Mouse (Mus musculus): ENCODE results near the gene Cdh4.

DNA sequence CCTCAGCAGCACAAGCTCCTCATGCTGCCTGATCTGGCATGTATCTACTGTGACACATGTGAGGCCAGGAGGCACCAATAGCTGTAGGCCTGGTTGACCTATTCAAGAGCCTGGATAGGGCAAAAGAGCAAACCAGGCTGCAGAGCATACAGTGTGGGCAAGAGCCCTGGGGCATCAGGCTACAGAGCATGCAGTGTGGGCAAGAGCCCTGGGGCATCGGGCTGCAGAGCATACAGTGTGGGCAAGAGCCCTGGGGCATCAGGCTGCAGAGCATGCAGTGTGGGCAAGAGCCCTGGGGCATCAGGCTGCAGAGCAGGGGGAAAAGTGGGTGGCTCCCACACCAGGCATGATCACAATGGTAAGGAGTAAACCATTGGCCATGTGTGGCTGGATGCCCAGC, 300.2 kb downstream of the Cdh4 start:
- TF ChIP-seq CHD2 (IDR thresholded peaks at IDR 0.05; ENCODE audit: low read depth, low read length) (no peak), MAFK (IDR thresholded peaks at IDR 0.05; ENCODE audit: insufficient read depth, low read depth, low read length) (no peak), HCFC1 (IDR thresholded peaks at IDR 0.05; ENCODE audit: borderline replicate concordance, insufficient read depth, low read length) (no peak)
